Mouse (Mus musculus) heart, embryonic 10.5 days (tissue): ENCODE measurements around the gene Bcl2a1c. TPM values are rescaled to one million over a fixed set of nuclear protein-coding genes. Genes with fewer than 3 reads are reported as not detected.
"Not testable (repeated sequence)": the region's sequence is repeated elsewhere in the genome, so short reads cannot be mapped to it uniquely, and the experiment has no call there.

Experiments used
- DNase-seq: peaks from one replicate; pipeline ENCODE4 v3.0.0-alpha.2; 2017; ENCODE audit warnings: low spot score
- H3K27ac ChIP-seq: fragments of 300-500 bp; sonication (generic); 2 replicates; pipeline ENCODE4 v1.5.1; 2016; ENCODE audit warnings: mild to moderate bottlenecking
- H3K27me3 ChIP-seq: fragments of 300-500 bp; sonication (generic); 2 replicates; pipeline ENCODE4 v1.6.1; 2016; ENCODE audit warnings: mild to moderate bottlenecking; ENCODE audit not compliant: poor library complexity, insufficient read depth, severe bottlenecking
- H3K36me3 ChIP-seq: fragments of 300-500 bp; sonication (generic); 2 replicates; pipeline ENCODE4 v1.6.1; 2016; ENCODE audit warnings: mild to moderate bottlenecking, moderate library complexity
- H3K4me1 ChIP-seq: fragments of 300-500 bp; sonication (generic); 2 replicates; pipeline ENCODE4 v1.6.1; 2016; ENCODE audit warnings: mild to moderate bottlenecking
- H3K4me3 ChIP-seq: fragments of 300-500 bp; sonication (generic); 2 replicates; pipeline ENCODE4 v1.5.1; 2016; ENCODE audit warnings: mild to moderate bottlenecking, moderate library complexity
- H3K9me3 ChIP-seq: fragments of 300-500 bp; sonication (generic); 2 replicates; pipeline ENCODE4 v1.6.1; 2016; ENCODE audit warnings: mild to moderate bottlenecking, moderate library complexity
- WGBS: fragments of 180-500 bp; shearing (Covaris S2); methylation state at CpG from one replicate; pipeline ENCODE4 v1.1.7; 2016; 5-methylcytosine and 5-hydroxymethylcytosine counted together
- polyA plus RNA-seq: library from polyadenylated mRNA; unstranded; fragments of >200 nt; fragmentation: Nextera tagmentation; extraction: Ambion mirVana; gene quantifications from 2 replicates; pipeline ENCODE4 v1.2.1, GENCODE M21; 2016

The Bcl2a1c gene
- not detected in 2 replicates for polyA plus RNA-seq

DNA sequence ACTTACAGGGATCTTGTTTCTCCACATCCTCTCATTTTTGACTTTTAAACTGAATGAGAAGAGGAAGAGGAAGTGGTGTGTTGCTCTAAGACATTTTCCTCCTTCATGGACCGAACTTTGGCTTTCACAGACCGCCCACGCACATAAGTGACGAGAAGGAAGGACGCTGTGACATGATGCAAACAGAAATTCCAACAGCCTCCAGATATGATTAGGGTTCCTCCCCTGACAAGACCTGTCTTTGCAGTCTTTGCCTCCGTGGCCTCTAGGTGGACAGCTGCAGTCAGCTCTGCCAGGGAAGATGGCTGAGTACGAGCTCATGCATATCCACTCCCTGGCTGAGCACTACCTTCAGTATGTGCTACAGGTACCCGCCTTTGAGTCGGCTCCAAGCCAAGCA, at the start of gene Bcl2a1c:
TSS of gene Bcl2a1c (plus strand) at position 281 of the 400 bp plus-strand sequence.
- not testable (repeated sequence) for H3K36me3 ChIP-seq, H3K27ac ChIP-seq, DNase-seq, H3K9me3 ChIP-seq, H3K4me3 ChIP-seq, H3K27me3 ChIP-seq, H3K4me1 ChIP-seq
- WGBS: 62% methylated on average over 9 of the region's 9 CpGs

DNA sequence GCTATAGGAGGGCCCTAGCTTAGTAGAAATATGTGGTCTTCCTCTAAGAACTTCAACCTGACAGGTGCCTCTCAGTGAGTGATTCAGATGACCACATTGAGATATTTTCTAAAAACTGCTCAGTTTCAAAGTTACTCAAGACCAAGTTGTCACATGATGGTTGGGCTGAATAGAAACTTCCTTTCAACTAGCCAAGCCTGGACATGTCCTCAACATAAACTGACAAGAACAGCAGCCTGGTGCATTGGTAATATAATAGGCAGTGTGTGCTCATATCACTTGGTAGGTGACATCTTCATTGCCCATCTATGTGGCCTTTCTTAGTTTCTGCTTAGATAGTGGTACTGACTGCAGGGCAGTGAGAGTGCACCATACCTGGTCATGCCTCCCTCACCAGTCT, 24.0 kb upstream of the Bcl2a1c start:
- not testable (repeated sequence) for H3K9me3 ChIP-seq, H3K27me3 ChIP-seq, H3K4me1 ChIP-seq, H3K4me3 ChIP-seq, H3K36me3 ChIP-seq, DNase-seq, H3K27ac ChIP-seq

DNA sequence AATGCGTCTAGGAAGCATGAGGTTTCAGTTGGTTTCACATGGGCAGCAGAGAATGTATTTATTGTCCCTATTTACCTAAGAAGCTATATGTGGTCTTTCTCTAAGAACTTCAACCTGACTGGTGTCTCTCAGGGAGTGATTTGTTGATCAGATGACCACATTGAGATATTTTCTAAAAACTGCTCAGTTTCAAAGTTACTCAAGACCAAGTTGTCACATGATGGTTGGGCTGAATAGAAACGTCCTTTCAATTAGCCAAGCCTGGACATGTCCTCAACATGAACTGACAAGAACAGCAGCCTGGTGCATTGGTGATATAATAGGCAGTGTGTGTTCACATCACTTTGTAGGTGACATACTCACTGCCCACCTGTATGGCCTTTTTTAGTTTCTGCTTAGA, 18.2 kb upstream of the Bcl2a1c start:
- not testable (repeated sequence) for H3K9me3 ChIP-seq, H3K4me1 ChIP-seq, H3K27me3 ChIP-seq, H3K36me3 ChIP-seq, DNase-seq, H3K4me3 ChIP-seq, H3K27ac ChIP-seq
- 68% methylated on average over 2 of the region's 2 CpGs for WGBS

DNA sequence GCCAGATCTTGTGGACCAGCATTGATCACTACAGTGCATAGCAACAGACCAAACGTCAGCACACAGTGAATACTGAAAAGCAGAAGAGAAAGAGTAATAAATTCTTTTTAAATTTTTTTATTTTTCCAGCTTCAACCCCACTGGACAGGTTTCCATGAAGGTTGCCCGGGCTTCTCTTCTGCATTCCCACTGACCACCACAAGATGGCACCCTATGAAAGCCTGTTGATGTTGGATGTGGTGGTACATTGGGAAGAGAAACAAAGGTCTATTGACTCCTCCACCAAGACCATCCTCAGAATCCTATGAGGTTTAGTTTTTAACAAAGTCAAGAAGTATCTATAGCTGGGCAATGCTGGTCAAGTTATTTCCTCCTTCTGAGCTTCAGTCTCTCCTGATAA, 11.9 kb upstream of the Bcl2a1c start:
- WGBS: 6% methylated on average over 2 of the region's 2 CpGs
- DNase-seq: peak; percentile 76
- Histone ChIP-seq H3K9me3 (no peaks in the 10 kb centered on the region), H3K4me3 (no peak overlapping the region), H3K27me3 (no peaks in the 10 kb centered on the region), H3K4me1 (no peaks in the 10 kb centered on the region), H3K36me3 (no peaks in the 10 kb centered on the region), H3K27ac (no peak overlapping the region)

DNA sequence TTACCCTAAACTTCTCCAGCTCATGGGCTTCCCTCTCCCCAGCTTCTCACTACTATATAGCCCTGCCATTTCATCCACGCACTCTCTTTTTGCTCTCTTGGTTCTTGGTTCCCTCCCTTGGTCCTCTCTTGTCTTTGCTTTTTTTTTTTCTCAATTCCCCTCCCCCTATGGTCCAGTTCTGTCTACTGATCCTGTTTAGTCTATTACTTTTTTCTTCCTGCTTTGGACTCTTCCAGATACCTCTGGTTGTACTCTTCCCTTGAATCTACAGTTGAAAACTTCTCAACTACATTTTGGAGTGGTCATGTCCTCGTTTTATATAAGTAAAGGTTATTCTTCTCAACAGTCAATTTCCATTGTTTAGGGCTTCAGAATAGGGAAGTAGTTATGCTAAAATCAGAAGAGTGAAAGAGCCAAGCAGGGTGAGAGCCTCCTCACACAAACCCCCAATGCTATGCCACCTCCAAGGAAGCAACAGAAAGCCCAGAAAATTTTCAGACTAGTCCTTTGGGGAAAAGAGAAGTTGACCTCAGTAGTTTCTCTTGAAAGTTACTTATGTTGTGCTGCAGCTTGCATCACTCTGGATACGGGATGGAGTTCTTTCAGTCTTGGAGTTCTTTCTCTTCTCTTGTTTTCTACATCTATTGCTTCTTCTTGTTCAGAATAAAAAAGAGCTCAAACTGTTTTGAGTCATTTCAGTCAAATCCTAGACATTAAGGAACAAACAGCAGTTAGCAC, 3.8 kb upstream of the Bcl2a1c start:
- 53% methylated on average over 3 of the region's 3 CpGs for WGBS
- no peak for DNase-seq
- Histone ChIP-seq H3K27me3 (no peaks in the 10 kb centered on the region), H3K9me3 (no peaks in the 10 kb centered on the region), H3K4me1 (no peaks in the 10 kb centered on the region), H3K4me3 (no peak overlapping the region), H3K27ac (no peak overlapping the region), H3K36me3 (no peaks in the 10 kb centered on the region)

DNA sequence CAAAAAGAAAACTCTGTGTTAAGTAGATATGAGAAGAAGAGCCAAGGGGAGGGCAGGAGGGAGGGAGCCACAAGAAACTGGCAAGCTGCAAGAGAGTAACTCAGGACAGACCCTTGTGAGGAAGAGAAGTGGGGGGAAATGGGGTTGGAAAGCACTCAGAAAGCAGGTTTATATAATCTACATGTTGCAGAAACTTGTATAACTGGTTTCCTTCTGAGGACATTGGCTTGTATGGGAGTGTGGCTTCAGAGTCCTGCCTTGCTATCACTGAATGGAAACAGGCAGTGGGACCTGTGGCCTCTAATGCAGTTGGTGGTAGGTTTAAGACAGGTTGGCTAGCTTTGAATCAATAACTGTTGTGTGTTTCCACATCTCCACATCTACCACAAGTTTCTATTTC, 1.6 kb upstream of the Bcl2a1c start:
- H3K36me3 ChIP-seq, H3K4me3 ChIP-seq, H3K9me3 ChIP-seq, H3K27me3 ChIP-seq, DNase-seq, H3K27ac ChIP-seq, H3K4me1 ChIP-seq: not testable (repeated sequence)

DNA sequence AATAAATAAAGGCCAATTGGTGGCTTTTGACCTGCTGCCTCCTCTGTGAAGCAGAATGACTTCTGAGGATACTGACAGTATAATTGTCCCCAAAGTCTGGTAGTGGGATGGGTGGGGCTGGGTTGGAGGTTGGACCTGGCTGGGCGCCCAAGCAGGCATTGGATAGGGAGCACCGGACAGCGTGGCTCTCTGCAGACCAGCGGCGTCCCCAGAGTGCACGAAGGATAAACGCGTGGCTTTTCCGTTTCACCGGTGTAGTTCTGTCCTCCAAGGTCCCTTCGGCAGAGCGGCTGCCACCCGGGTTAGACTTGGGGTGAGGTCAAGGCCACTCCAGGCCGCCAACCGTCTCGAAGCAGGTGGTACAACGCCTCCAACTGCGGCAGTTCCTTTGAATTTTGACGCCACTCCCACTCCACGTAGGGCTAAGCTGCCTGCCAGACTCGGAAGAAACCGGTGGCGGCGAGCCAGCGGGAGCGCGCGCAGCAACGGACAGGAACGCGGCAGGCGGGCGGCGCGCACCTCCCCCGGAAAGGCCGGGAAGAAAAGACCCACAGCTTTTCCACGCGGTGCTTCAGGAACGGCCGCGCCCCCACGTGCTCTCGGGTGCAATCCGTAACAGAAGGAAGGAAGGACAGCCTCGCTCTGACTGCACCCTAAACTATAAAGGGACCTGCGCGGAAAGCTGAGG, 38.0 kb downstream of the Bcl2a1c start:
- Histone ChIP-seq H3K4me1 (no peaks in the 10 kb centered on the region), H3K9me3 (no peaks in the 10 kb centered on the region), H3K27ac (peak overlapping the region; percentile 85), H3K36me3 (no peaks in the 10 kb centered on the region), H3K4me3 (peak overlapping the region; percentile 66), H3K27me3 (peaks cover 11% of the 10 kb centered on the region; the same call in 1 of the 2 replicates)
- under 1% methylated on average over 48 of the region's 48 CpGs for WGBS
- DNase-seq: peak; percentile 88

DNA sequence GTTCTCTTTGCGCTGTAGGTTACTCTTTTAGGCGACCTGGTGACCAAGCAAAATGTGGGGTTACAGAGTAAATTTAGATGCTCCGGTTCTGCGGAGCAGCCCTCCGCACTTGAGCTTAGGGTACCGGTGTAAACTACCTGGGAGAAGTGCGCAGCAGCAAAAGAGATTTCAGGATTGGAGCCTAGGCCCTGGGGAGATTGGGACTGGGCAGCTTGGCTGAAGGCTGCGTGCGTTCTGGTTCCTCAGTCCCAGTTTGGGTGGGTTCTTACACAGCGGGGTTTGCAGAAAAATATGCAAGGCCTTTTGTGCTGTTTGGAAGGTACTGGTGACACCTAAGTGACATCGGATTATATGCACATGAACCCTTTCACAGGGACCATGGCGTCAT, 38.5 kb downstream of the Bcl2a1c start:
- Histone ChIP-seq H3K36me3 (0 out of 2 replicates have a peak, but pooled peaks cover 2% of the 10 kb centered on the region), H3K27ac (peak overlapping the region; percentile 85), H3K27me3 (peaks cover 11% of the 10 kb centered on the region; the same call in 1 of the 2 replicates), H3K4me1 (no peaks in the 10 kb centered on the region), H3K4me3 (peak overlapping the region; percentile 66), H3K9me3 (no peaks in the 10 kb centered on the region)
- 10% methylated on average over 12 of the region's 12 CpGs for WGBS
- no peak for DNase-seq

DNA sequence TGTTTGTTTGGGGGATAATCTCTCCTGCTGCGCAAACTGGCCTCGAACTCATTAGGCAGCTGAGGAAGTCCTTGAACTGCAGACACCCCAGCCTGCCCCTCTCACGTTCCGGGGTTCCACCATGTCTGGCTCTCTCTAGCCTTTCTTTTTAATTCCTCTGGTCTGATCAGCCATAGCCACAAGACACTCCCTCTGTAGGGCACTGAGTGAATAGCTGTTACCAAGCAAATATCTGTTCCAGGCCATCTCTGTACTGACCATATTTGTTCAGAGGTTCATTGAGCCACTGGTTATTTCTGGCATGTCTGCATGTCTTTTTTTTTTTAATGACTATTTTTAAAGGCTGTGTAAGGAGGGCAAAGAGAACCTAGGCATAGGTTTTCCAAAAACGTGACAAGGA, 39.5 kb downstream of the Bcl2a1c start:
- H3K27ac ChIP-seq, DNase-seq, H3K4me1 ChIP-seq, H3K9me3 ChIP-seq, H3K36me3 ChIP-seq, H3K4me3 ChIP-seq: not testable (repeated sequence)
- H3K27me3 ChIP-seq: peaks cover 11% of the 10 kb centered on the region; the same call in 1 of the 2 replicates
- WGBS: 54% methylated on average over 5 of the region's 5 CpGs

DNA sequence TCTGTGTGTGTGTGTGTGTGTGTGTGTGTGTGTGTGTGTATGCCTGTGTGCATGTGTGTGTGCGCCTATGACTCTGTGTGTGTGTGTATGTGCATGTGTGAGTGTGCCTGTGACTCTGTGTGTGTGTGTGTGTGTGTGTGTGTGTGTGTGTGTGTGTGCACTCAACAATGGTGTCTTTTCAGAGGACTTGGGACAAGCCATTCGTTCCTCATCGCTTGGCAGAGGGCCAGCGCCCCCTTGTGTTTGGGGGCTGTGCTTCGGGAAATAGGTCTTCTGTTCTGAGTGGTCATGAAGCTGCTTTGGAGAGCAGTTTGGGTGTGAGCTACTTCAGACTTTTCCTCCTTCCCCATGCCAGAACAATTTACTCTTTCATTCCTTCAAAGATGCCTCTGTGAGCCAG, 41.8 kb downstream of the Bcl2a1c start:
- peaks cover 27% of the 10 kb centered on the region for H3K36me3 ChIP-seq
- not testable (repeated sequence) for H3K27ac ChIP-seq, H3K4me3 ChIP-seq, H3K9me3 ChIP-seq, H3K4me1 ChIP-seq
- DNase-seq: peak; percentile 68
- 41% methylated on average over 5 of the region's 5 CpGs for WGBS
- peaks cover 11% of the 10 kb centered on the region; the same call in 1 of the 2 replicates for H3K27me3 ChIP-seq

DNA sequence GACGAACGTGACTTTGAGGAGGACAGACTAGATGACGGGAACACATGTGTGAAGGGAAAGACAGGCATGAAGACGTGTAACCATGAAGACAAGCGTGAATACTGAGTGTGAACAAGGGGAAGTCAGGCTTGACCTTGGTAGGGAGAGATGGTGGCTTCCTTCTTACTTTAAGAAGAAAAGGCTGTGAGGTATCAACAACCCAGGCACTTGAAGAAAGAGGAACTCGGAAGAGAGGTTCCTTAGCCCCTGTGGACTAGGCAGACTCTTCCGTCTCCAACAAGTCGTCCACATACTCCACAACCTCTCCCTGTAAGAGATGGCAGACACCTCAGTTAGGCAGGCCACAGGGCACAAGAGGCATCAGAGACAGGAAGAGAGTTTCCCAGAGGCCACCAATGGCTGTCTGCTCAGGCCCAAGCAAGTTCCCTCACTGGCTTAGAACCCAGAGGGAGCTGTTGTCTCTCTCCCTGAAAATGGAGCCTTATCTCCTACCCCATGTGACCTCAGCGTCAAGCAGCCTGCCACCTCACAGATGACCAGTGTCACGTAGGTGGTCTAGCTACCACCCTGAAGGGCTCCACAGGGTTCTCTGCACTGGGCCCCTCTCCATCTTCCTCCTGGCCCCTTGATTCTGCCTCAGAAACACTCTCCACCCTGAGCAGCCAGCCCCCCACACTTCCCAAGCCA, 45.5 kb downstream of the Bcl2a1c start:
- Histone ChIP-seq H3K27ac (no peak overlapping the region), H3K9me3 (no peaks in the 10 kb centered on the region), H3K4me1 (peaks cover 13% of the 10 kb centered on the region; the same call in 1 of the 2 replicates), H3K36me3 (peaks cover 63% of the 10 kb centered on the region), H3K27me3 (no peaks in the 10 kb centered on the region), H3K4me3 (no peak overlapping the region)
- peak; percentile 58 for DNase-seq
- WGBS: 76% methylated on average over 10 of the region's 10 CpGs

DNA sequence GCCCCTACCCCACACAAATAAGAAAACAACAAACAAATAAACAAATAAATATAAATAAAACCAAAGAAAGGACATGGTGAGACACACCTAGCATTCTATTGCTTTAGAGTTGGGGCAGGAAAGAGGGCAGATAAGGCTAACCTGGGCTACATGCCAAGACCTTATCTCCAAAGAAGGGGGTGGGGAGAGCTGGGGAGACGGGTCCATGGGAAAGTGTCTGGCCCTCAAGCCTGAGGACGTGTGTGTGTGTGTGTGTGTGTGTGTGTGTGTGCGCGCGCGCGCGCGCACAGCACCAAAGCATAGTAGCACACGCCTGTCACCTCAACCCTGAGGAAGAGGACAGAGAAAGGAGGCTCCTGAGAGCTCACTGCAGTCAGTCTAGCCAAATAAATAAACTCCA, 47.2 kb downstream of the Bcl2a1c start:
- peaks cover 13% of the 10 kb centered on the region; the same call in 1 of the 2 replicates for H3K4me1 ChIP-seq

DNA sequence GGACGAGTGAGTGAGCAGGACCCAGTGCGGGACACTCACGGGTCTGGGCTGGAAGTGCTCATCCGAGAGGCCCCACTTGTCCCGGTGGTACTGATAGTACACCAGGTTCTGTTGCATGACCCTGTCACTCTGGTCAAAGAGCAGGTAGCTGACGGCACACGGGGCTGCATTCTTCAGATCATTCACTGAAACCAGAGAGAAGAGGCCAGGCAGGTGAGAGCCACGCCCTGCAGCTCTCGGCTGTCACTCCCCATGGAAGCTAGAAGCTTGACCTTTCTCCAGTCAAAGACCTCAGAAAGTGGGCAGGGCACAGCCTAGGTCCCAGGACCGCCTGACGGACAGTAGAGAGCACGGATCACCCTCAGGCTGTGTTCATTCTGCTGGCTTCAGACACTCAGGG, 49.9 kb downstream of the Bcl2a1c start:
- WGBS: 86% methylated on average over 12 of the region's 12 CpGs
- Histone ChIP-seq H3K9me3 (no peaks in the 10 kb centered on the region), H3K36me3 (peaks cover 79% of the 10 kb centered on the region), H3K27me3 (no peaks in the 10 kb centered on the region), H3K4me3 (no peak overlapping the region), H3K27ac (no peak overlapping the region), H3K4me1 (peaks cover 13% of the 10 kb centered on the region; the same call in 1 of the 2 replicates)
- DNase-seq: no peak

More for the DNA sequence above, 47.2 kb downstream of the Bcl2a1c start:
- Histone ChIP-seq H3K27me3 (no peaks in the 10 kb centered on the region), H3K27ac (no peak overlapping the region), H3K9me3 (no peaks in the 10 kb centered on the region), H3K4me3 (no peak overlapping the region), H3K36me3 (peaks cover 66% of the 10 kb centered on the region)
- 85% methylated on average over 10 of the region's 10 CpGs for WGBS
- DNase-seq: peak; percentile 58
